Mouse (Mus musculus) left cerebral cortex, postnatal 4 days (tissue): ENCODE measurements around the gene Slc46a3. TPM values are rescaled to one million over a fixed set of nuclear protein-coding genes. Genes with fewer than 3 reads are reported as not detected.
"Not testable (repeated sequence)": the region's sequence is repeated elsewhere in the genome, so short reads cannot be mapped to it uniquely, and the experiment has no call there.

Experiments
- DNase-seq: peaks from one replicate; pipeline ENCODE4 v3.0.0-alpha.2; 2022
- intact Hi-C: fragments of 180-260 bp; cut with DNase I; formaldehyde crosslinking; loops from one replicate; pipeline ENCODE4 v1.15.1; 2025
- total RNA-seq, 2 experiments: library from RNA; stranded (reverse); gene quantifications; 2 replicates each; pipeline ENCODE4 v1.2.3; 2021

The Slc46a3 gene
- total RNA-seq, result 1 to 10 TPM; 2.4 to 3.6 TPM

- DNase-seq, result peak; percentile 94
- intact Hi-C loops, result no loop called here
Measured at GRCm38 (mm10) chr5:147894455-147895076, at the start of gene Slc46a3. Gene Slc46a3, minus strand, starts transcription at chr5:147894815.

DNA sequence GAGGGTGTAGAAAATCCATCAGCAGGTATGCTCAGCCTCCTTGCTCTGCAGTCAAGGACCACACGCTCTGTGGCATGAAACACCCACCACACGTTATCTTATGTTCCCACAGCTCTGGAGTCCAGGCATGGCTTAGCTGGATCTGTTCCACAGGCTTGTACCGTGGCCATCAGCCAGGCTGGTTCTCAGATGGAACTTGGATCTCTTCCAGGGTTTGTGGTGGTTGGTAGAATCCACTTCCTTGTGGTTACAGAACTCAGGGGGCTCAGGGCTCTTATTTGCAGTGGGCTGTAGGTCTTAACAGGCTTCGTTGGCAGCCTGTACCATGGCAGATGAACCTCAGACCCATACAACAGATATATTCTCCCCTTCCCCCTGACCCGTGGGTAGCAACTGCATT is 44.6 kb upstream of the Slc46a3 start:
- DNase-seq, result peak; percentile 58
- intact Hi-C loops, result no loop called here

DNA sequence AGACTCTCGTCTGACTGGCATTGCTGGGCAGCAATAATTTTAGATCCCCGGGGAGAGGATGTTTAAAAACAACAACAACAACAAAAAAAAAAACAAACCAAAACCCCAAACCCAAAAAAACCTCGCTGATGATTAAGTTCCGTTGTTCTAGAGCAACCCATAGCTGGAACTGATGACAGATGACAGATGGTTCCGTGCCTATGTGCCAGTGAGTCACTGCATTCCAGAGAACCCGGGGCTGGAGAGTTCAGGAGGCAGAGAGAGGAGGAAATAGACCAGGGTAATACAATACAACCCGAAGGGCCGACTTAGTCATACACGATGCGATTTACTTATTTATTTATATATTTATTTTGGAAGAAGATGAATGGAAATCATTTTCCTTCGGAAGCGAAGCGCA is 40.5 kb upstream of the Slc46a3 start:
- DNase-seq, result no peak
- intact Hi-C loops, result no loop called here

DNA sequence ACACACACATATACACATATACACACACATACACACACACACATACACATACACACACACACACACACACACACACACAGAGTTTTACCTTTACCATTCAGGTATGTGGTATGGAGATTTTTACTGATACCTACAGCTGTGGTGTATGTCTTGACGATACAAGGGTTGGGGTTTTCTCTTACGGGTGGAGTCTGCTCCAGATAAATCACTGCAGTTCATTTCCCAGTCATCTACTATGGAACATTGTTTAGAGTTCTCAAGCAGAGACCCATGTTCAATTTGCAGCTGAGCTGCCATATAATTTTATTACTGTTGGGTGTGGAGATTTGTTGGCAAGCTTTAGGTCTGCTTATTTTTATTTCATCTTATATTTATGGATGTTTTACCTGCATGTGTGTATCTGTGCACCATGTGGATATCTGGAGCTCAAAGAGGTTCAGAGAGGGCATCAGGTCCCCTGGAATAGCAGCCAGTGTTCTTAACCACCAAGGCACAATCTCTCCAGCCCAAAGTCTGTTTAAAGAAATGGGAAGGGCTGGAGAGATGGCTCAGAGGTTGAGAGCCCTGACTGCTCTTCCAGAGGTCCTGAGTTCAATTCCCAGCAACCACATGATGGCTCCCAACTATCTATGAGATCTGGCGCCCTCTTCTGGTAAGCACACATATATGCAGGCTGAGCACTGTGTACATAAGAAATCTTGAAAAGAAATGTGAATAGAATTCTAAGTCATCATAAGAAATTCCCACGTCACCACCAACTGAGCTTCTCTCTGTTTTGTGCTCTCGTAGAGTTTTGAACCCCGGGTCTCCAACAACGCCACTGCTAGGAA is 34.3 kb upstream of the Slc46a3 start:
- no peak for DNase-seq
- intact Hi-C loops, result no loop called here

DNA sequence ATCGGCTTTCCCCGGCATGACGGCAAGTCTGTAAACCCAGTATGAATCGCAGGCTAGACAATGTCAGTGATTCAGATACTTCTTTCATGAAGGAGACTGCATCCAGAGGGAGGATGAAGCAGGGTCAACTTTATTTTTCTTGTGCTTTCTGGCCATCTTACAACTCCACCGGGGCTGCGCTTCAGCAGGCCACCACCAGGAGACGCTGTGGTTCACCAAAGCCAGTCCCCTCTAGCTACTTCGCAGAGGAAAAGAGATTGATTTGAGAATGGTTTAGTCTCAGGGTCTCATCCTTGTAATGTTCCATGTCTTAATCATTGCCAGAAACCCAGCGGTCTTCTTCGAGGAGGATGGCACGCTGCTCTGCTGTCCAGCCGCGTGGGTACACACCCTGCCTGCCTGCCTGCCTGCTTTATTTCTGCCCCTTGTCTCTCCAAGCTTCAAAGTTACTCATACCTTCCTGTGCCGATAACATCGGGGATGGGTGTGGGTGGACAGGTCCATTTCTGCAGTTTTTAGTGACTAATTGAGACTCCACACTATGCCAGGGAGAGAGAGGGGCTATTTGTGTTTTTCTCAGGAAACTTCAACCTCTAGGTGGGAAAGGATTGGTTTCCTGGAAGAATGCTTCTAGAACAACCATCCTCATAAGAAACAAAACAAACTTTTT is 31.5 kb upstream of the Slc46a3 start:
- intact Hi-C loops, result no loop called here
- DNase-seq, result peak; percentile 40

- DNase-seq, result no peak
- intact Hi-C loops, result no loop called here
Measured at GRCm38 (mm10) chr5:147924621-147925020, 30.0 kb upstream of the Slc46a3 start.

- no peak for DNase-seq
- intact Hi-C loops, result no loop called here
Measured at GRCm38 (mm10) chr5:147918044-147918846, 23.6 kb upstream of the Slc46a3 start.

GRCm38 (mm10) chr5:147916171-147916570 is 21.6 kb upstream of the Slc46a3 start:
- no peak for DNase-seq
- intact Hi-C loops, result no loop called here

DNA sequence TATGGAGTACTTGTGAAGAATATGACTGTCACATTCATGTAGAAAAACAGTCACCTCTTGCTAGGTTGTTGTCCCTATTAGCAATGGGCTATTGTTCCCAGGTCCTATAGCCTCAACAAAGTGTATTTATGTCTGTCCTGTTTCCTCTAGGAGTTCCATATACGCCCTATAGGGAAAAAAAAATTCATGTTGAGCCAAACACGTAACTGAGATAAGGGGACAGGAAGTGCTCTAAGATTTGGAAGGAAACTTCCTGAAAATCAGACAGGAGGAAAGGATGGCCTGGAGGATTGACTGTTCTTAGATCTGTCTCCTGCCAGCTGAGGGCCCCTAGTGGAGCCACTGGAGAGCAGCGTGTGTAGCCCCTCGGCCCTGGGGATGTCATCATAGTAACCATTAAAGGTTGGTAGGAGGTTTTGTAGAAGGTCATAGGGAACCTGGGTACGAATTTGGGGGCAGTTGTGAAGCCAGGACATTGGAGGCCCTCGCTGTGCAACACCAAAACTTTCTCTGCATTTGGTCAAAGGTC is 20.5 kb upstream of the Slc46a3 start:
- no peak for DNase-seq
- intact Hi-C loops, result no loop called here

GRCm38 (mm10) chr5:147913241-147913842 is 18.7 kb upstream of the Slc46a3 start:
- intact Hi-C loops, result no loop called here
- no peak for DNase-seq

- intact Hi-C loops, result no loop called here
- DNase-seq, result no peak
Measured at GRCm38 (mm10) chr5:147911744-147912143, 17.1 kb upstream of the Slc46a3 start.

GRCm38 (mm10) chr5:147910807-147911509 is 16.3 kb upstream of the Slc46a3 start:
- intact Hi-C loops, result no loop called here
- no peak for DNase-seq

- no peak for DNase-seq
- intact Hi-C loops, result no loop called here
Measured at GRCm38 (mm10) chr5:147907851-147908250, 13.2 kb upstream of the Slc46a3 start.

DNA sequence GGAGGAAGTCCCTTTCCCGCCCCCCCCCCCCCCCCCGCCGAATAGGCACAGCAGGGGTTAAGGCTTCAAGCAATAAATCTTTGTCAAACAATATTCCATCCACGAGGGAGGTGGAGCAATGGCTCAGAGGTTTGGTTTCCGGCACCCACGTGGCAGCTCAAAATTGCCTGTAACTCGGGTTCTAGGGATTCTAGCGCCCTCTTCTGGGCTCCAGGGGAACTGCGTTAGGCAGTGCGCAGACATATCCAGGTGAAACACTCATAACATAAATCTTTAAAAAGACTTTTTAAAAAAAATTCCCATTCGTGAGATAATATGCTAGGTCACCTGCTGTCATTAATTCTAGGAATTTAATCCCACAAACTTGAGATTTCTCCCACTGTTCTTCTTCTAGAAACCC is 12.5 kb upstream of the Slc46a3 start:
- no peak for DNase-seq
- intact Hi-C loops, result no loop called here

- no peak for DNase-seq
- intact Hi-C loops, result no loop called here
Measured at GRCm38 (mm10) chr5:147903166-147903565, 8.6 kb upstream of the Slc46a3 start.

- DNase-seq, result no peak
- intact Hi-C loops, result no loop called here
Measured at GRCm38 (mm10) chr5:147902008-147902757, 7.6 kb upstream of the Slc46a3 start.

GRCm38 (mm10) chr5:147898968-147899549 is 4.4 kb upstream of the Slc46a3 start:
- no peak for DNase-seq
- intact Hi-C loops, result no loop called here

DNA sequence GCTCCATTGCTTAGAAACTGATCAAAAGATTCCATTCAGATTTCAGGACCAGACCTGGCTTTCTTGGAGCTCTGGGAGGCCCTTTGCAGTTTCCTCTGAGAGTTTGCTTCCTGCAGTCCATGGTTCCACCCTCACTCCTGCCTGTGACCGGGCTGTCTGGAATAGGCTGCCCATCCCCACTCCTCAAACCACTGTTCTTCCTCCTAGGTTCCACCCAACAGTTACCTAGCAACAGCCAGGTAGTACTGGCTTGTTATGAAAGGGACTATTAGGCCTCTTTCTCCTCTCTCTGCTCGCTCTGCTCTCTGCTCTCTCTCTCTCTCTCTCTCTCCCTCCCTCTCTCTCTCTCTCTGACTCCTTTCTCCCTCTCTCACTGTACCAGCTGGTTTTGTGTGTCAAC is 3.6 kb upstream of the Slc46a3 start:
- no peak for DNase-seq
- intact Hi-C loops, result no loop called here

- intact Hi-C loops, result not testable (repeated sequence)
Measured at GRCm38 (mm10) chr5:147896501-147896900, 1.9 kb upstream of the Slc46a3 start.

More at GRCm38 (mm10) chr5:147896501-147896900, 1.9 kb upstream of the Slc46a3 start:
- not testable (repeated sequence) for DNase-seq
